Mouse (Mus musculus): Measurements from ENCODE around the gene Pdgfa. TPM values are rescaled to one million over a fixed set of nuclear protein-coding genes. Genes with fewer than 3 reads are reported as not detected.

Pdgfa gene
- polyA plus RNA-seq, 1 experiment, result 43.7 TPM

GRCm38 (mm10) chr5:138970056-138970490, 27.1 kb downstream of the Pdgfa start:
- Histone ChIP-seq H3K79me2 (ENCODE audit: control insufficient read depth, insufficient read depth) (no peaks in the 10 kb centered on the region), H3ac (ENCODE audit: control insufficient read depth, insufficient read length) (no peak overlapping the region), H3K27me3 (ENCODE audit: control insufficient read depth, insufficient read depth, insufficient read length) (no peaks in the 10 kb centered on the region), H3K36me3 (ENCODE audit: control insufficient read depth, insufficient read depth) (peaks cover 7% of the 10 kb centered on the region), H3K4me3 (no peak overlapping the region), H3K4me2 (ENCODE audit: low read depth) (no peak overlapping the region)
- TF ChIP-seq REST (IDR thresholded peaks at IDR 0.05; ENCODE audit: insufficient read depth, insufficient read length) (no peak), POLR2A (IDR thresholded peaks at IDR 0.05; ENCODE audit: insufficient read length, low read depth) (no peak), MYOG (IDR thresholded peaks at IDR 0.05; ENCODE audit: control insufficient read depth in 1 of 3, insufficient read depth in 1 of 3, insufficient read length in 2 of 3, low read depth in 2 of 3) (no peak), CEBPB (IDR thresholded peaks at IDR 0.05; ENCODE audit: insufficient read depth, poor library complexity, severe bottlenecking) (no peak), USF1 (IDR thresholded peaks at IDR 0.05; ENCODE audit: low read depth) (no peak), E2F4 (IDR thresholded peaks at IDR 0.05; ENCODE audit: insufficient read depth) (no peak), TCF3 (IDR thresholded peaks at IDR 0.05; ENCODE audit: insufficient read length, low read depth) (no peak), TCF12 (IDR thresholded peaks at IDR 0.05; ENCODE audit: insufficient read depth, poor library complexity, severe bottlenecking) (no peak), SRF (IDR thresholded peaks at IDR 0.05; ENCODE audit: control insufficient read depth, insufficient read length, low read depth) (no peak), POLR2AphosphoS2 (IDR thresholded peaks at IDR 0.05; ENCODE audit: insufficient read length, low read depth) (no peak)

DNA sequence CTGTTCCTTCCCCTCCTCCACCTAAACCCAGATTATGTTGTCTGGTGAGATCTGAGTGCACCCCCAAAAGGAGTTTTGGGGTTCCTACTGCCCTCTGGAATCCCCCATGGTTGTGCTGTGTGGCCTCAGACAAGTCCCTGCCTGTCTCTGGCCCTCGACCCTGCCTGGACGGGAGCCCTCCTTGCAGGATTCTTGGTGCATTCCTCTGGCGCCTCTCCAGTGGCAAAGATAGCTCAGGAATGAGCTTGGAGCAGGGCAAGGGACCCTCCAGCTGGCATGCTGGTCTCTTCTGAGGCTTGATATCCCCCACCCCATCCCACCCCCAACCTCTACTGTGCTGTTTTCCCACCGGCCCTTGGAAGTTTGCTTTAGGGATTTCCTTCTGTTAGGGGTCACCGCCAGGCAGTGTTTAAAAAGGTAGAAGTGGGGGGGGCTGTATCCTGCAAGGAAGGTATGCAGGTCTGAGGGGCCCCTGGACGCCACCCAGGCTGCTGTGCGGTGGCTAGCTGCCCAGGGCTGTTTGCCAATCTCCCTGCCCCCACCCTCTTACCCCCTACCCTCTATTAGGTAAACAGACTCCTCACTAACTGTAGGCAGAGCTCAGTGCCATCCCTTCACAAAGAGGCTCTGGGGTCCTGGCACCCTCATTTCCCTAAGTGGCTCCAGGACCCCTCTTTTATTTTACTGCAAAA, 31.0 kb downstream of the Pdgfa start:
- Histone ChIP-seq H3K4me2 (ENCODE audit: low read depth) (no peak overlapping the region), H3K4me3 (no peak overlapping the region), H3K27me3 (ENCODE audit: control insufficient read depth, insufficient read depth, insufficient read length) (no peaks in the 10 kb centered on the region), H3K79me2 (ENCODE audit: control insufficient read depth, insufficient read depth) (no peaks in the 10 kb centered on the region), H3K36me3 (ENCODE audit: control insufficient read depth, insufficient read depth) (no peaks in the 10 kb centered on the region), H3ac (ENCODE audit: control insufficient read depth, insufficient read length) (no peak overlapping the region)
- TF ChIP-seq MYOD1 (IDR thresholded peaks at IDR 0.05; ENCODE audit: control insufficient read depth in 1 of 3, insufficient read length in 2 of 3, low read depth in 2 of 3) (no peak), E2F4 (IDR thresholded peaks at IDR 0.05; ENCODE audit: insufficient read depth) (no peak), REST (IDR thresholded peaks at IDR 0.05; ENCODE audit: insufficient read depth, insufficient read length) (no peak)

- Histone ChIP-seq H3K4me2 (ENCODE audit: low read depth) (no peak overlapping the region), H3K27me3 (ENCODE audit: control insufficient read depth, insufficient read depth, insufficient read length) (no peaks in the 10 kb centered on the region)
- TF ChIP-seq TCF12 (IDR thresholded peaks at IDR 0.05; ENCODE audit: insufficient read depth, poor library complexity, severe bottlenecking) (no peak), MYOD1 (IDR thresholded peaks at IDR 0.05; ENCODE audit: control insufficient read depth in 1 of 3, insufficient read length in 2 of 3, low read depth in 2 of 3) (no peak), E2F4 (IDR thresholded peaks at IDR 0.05; ENCODE audit: insufficient read depth) (no peak)
These were observed 31.6 kb downstream of the Pdgfa start for GRCm38 (mm10) chr5:138965590-138965989.

DNA sequence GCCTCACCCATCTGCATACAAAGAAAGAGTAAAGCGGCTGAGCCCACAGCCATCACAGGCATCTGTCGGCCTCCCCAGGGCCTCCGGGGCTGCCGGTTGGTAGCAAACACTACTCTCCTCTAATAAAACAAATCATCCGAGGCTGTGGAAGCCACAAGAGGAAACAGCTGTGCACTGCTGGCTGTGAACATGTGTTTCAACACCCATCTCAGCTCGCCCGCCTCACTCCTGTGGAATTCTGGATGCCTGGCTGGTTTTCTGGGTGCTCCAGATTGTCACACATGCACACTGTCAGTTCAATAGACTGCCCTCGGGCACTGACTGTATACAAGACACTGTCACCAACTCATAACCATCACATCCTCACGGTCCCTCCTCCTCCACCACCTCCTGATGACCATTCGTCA, 40.7 kb downstream of the Pdgfa start:
- H3K4me2 ChIP-seq (ENCODE audit: low read depth), result peak overlapping the region; percentile 44
- H3K27me3 ChIP-seq (ENCODE audit: control insufficient read depth, insufficient read depth, insufficient read length), result no peaks in the 10 kb centered on the region
- TF ChIP-seq MYOD1 (IDR thresholded peaks at IDR 0.05; ENCODE audit: control insufficient read depth in 1 of 3, insufficient read length in 2 of 3, low read depth in 2 of 3) (peak in 2 of 3 experiments; percentile 49 to 64), POLR2A (IDR thresholded peaks at IDR 0.05; ENCODE audit: insufficient read length, low read depth) (no peak)
- H3K36me3 ChIP-seq (ENCODE audit: control insufficient read depth, insufficient read depth), result no peaks in the 10 kb centered on the region
- no peak overlapping the region for H3ac ChIP-seq (ENCODE audit: control insufficient read depth, insufficient read length)
- H3K4me3 ChIP-seq, result no peak overlapping the region
- H3K79me2 ChIP-seq (ENCODE audit: control insufficient read depth, insufficient read depth), result no peaks in the 10 kb centered on the region

More at GRCm38 (mm10) chr5:138965590-138965989, 31.6 kb downstream of the Pdgfa start:
- Histone ChIP-seq H3ac (ENCODE audit: control insufficient read depth, insufficient read length) (no peak overlapping the region), H3K79me2 (ENCODE audit: control insufficient read depth, insufficient read depth) (no peaks in the 10 kb centered on the region), H3K36me3 (ENCODE audit: control insufficient read depth, insufficient read depth) (no peaks in the 10 kb centered on the region), H3K4me3 (no peak overlapping the region)

DNA sequence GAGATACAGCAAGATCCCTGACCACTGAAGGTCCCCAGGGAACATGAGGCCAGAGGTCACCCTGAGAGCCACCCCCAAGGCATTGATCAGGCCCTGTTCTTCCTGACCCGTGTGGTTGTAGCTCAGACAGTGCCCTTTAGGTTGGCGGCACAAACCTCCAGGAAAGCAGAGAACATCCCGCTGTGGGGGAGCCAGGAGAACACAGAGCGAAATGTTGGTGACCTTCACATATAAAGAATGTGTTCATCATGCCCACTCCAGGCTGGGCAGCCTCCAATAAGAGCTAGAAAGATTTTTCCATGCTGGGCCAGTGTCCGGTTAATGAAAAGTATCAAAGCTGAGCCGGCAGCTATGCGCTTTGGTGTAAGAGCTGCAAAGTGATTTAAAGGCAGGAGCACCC, 43.2 kb downstream of the Pdgfa start:
- no peak overlapping the region for H3K4me2 ChIP-seq (ENCODE audit: low read depth)
- H3K27me3 ChIP-seq (ENCODE audit: control insufficient read depth, insufficient read depth, insufficient read length), result no peaks in the 10 kb centered on the region
- no peak overlapping the region for H3ac ChIP-seq (ENCODE audit: control insufficient read depth, insufficient read length)
- no peak for TF ChIP-seq SRF (IDR thresholded peaks at IDR 0.05; ENCODE audit: control insufficient read depth, insufficient read length, low read depth)
- no peak for TF ChIP-seq MAX (IDR thresholded peaks at IDR 0.05; ENCODE audit: low read depth)
- TF ChIP-seq MYOG (IDR thresholded peaks at IDR 0.05; ENCODE audit: control insufficient read depth in 1 of 3, insufficient read depth in 1 of 3, insufficient read length in 2 of 3, low read depth in 2 of 3), result no peak
- no peak for TF ChIP-seq USF1 (IDR thresholded peaks at IDR 0.05; ENCODE audit: low read depth)
- no peak for TF ChIP-seq TCF12 (IDR thresholded peaks at IDR 0.05; ENCODE audit: insufficient read depth, poor library complexity, severe bottlenecking)
- no peak for TF ChIP-seq E2F4 (IDR thresholded peaks at IDR 0.05; ENCODE audit: insufficient read depth)
- no peak for TF ChIP-seq MYOD1 (IDR thresholded peaks at IDR 0.05; ENCODE audit: control insufficient read depth in 1 of 3, insufficient read length in 2 of 3, low read depth in 2 of 3)
- H3K36me3 ChIP-seq (ENCODE audit: control insufficient read depth, insufficient read depth), result no peaks in the 10 kb centered on the region
- H3K4me3 ChIP-seq, result no peak overlapping the region
- no peaks in the 10 kb centered on the region for H3K79me2 ChIP-seq (ENCODE audit: control insufficient read depth, insufficient read depth)
